Mouse (Mus musculus): ENCODE data around the gene Maml2. TPM values are rescaled to one million over a fixed set of nuclear protein-coding genes. Genes with fewer than 3 reads are reported as not detected.

Maml2 gene
- polyA plus RNA-seq, 1 experiment from 2014 or later, result 9.5 TPM

- Histone ChIP-seq H3K9ac (no peak overlapping the region), H3K36me3 (no peaks in the 10 kb centered on the region), H3K4me3 (no peak overlapping the region), H3K27ac (no peak overlapping the region), H3K27me3 (no peaks in the 10 kb centered on the region), H3K9me3 (replicated peaks) (no peaks in the 10 kb centered on the region), H3K4me2 (no peak overlapping the region), H3K4me1 (replicated peaks) (peaks cover 5% of the 10 kb centered on the region; the same call in 1 of the 2 replicates)
- ATAC-seq (replicated peaks; ENCODE audit: insufficient number of reproducible peaks, insufficient read depth, low FRiP score, low read depth), result no peak
- 90% methylated on average over 1 of the region's 1 CpGs for WGBS
Observed at GRCm38 (mm10) chr9:13624780-13625179, 327.0 kb downstream of the Maml2 start.

DNA sequence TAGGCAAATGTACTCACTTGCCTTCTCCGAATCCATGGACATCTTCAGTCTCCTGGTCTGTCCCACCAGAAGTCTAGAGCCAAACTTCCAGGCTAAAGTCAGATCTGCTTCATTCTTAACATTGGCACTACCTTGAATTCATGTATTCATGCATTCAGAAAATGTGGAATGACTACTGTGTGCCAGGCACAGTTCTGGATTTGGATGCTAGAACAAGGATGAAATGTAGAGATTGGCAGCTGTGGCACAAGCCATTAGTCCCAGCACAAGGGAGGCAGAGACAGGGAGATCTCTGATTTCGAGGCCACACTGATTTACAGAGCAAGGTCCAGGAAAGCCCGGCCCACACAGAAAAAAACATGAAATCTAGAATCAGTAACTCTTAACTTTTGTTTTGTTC is 327.5 kb downstream of the Maml2 start:
- no peak for ATAC-seq (replicated peaks; ENCODE audit: insufficient number of reproducible peaks, insufficient read depth, low FRiP score, low read depth)
- Histone ChIP-seq H3K4me3 (no peak overlapping the region), H3K27me3 (no peaks in the 10 kb centered on the region), H3K9ac (no peak overlapping the region), H3K4me1 (replicated peaks) (peaks cover 5% of the 10 kb centered on the region; the same call in 1 of the 2 replicates), H3K27ac (no peak overlapping the region), H3K36me3 (no peaks in the 10 kb centered on the region), H3K4me2 (no peak overlapping the region), H3K9me3 (replicated peaks) (no peaks in the 10 kb centered on the region)
- WGBS, result 87% methylated on average over 3 of the region's 3 CpGs

DNA sequence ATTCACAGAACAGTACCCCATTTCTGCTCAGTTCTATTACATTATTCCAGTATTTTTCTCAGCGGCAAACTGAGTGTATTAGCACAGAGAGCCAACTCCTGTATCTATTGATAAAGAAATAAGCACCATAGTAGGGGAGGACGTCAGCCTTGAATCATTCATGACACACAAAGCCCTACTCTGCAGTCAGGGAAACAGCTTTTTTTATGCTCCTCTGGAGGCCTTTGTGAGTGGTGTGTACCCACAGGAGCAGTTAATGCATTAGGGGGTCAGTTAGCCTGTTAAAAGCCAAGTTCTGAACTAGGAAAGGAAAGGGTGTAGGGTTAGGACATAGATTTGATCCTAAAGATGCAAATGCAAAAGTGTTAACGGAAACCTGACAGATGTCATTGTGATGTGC is 328.7 kb downstream of the Maml2 start:
- 73% methylated on average over 3 of the region's 3 CpGs for WGBS
- H3K36me3 ChIP-seq, result no peaks in the 10 kb centered on the region
- ATAC-seq (replicated peaks; ENCODE audit: insufficient number of reproducible peaks, insufficient read depth, low FRiP score, low read depth), result no peak

DNA sequence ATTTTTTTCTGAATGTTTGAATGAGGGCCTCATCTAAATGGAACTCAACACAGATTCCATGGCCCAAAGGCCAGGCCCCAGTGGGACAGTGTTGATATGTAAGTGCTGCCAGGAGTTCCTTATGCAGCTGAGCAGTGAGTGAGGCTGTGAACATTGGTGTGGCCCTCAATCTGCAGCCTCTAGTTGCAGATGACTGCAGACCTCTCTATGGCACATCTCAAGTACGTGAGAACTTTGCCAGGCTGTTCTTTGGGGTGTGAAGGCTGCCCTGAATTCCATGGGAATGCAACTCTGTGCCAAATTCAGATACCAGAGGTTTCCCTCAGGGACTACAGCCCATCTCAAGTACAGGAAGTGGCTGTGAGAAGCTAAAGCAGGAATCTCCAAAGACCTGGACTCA is 335.6 kb downstream of the Maml2 start:
- WGBS, result 35% methylated on average over 1 of the region's 1 CpGs
- H3K9ac ChIP-seq, result no peak overlapping the region

More for the DNA sequence above, 328.7 kb downstream of the Maml2 start:
- no peak overlapping the region for H3K27ac ChIP-seq
- peaks cover 5% of the 10 kb centered on the region; the same call in 1 of the 2 replicates for H3K4me1 ChIP-seq (replicated peaks)
- no peak overlapping the region for H3K4me2 ChIP-seq
- no peaks in the 10 kb centered on the region for H3K9me3 ChIP-seq (replicated peaks)
- H3K27me3 ChIP-seq, result no peaks in the 10 kb centered on the region
- no peak overlapping the region for H3K4me3 ChIP-seq
- no peak overlapping the region for H3K9ac ChIP-seq

DNA sequence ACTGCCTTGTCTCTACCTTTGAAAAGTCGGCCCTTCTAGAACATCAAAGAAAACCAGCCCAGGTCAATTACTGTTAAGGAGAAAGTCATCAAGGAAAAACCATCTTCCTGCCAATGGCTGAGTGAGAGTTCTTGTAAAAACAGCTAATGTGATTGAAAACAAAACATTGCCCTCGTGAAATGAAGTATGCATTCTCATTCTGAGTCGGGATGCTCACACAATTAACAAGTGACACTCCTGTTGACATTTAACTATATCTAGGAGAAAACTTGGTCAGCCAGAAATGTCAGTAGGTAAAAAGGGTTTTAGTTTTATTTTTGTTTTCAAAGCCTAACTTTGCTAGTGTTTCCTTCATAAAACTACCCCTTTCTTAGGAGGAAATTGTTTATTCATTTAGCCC is 341.9 kb downstream of the Maml2 start:
- WGBS, result 58% methylated on average over 3 of the region's 3 CpGs

More for the DNA sequence above, 335.6 kb downstream of the Maml2 start:
- ATAC-seq (replicated peaks; ENCODE audit: insufficient number of reproducible peaks, insufficient read depth, low FRiP score, low read depth), result peak; percentile 64; the same call in 1 of the 2 replicates
- H3K4me1 ChIP-seq (replicated peaks), result peaks cover 25% of the 10 kb centered on the region
- no peak overlapping the region for H3K4me3 ChIP-seq
- no peaks in the 10 kb centered on the region for H3K9me3 ChIP-seq (replicated peaks)
- peak overlapping the region; percentile 72 for H3K27ac ChIP-seq
- H3K36me3 ChIP-seq, result no peaks in the 10 kb centered on the region
- H3K27me3 ChIP-seq, result no peaks in the 10 kb centered on the region
- no peak overlapping the region for H3K4me2 ChIP-seq

DNA sequence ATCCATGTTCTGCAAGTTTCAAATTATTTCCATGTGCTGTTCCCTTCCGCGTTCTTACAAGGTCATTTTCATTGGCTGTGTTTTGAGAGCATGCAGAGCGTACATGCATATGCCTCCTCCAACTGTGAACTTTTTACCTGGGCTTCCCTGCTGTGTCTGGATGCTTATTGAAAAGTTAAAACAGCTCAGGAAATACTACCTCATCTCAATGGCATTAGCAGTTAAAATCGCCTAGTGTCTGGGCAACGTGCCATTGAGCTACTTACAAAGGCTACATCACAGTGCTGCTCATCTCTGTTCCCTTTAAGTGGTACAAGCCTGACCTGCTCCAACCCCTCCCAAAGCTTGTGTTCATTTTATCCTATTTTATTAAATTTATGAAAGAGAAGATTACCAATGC is 347.4 kb downstream of the Maml2 start:
- peak; percentile 64; the same call in 1 of the 2 replicates for ATAC-seq (replicated peaks; ENCODE audit: insufficient number of reproducible peaks, insufficient read depth, low FRiP score, low read depth)
- Histone ChIP-seq H3K4me2 (no peak overlapping the region), H3K4me1 (replicated peaks) (peaks cover 18% of the 10 kb centered on the region), H3K9me3 (replicated peaks) (no peaks in the 10 kb centered on the region), H3K4me3 (no peak overlapping the region), H3K9ac (no peak overlapping the region), H3K36me3 (no peaks in the 10 kb centered on the region), H3K27ac (peak overlapping the region; percentile 68), H3K27me3 (no peaks in the 10 kb centered on the region)
- 31% methylated on average over 5 of the region's 5 CpGs for WGBS

More for the DNA sequence above, 341.9 kb downstream of the Maml2 start:
- Histone ChIP-seq H3K9ac (no peak overlapping the region), H3K27ac (no peak overlapping the region), H3K9me3 (replicated peaks) (no peaks in the 10 kb centered on the region), H3K4me3 (no peak overlapping the region), H3K27me3 (no peaks in the 10 kb centered on the region), H3K4me2 (no peak overlapping the region), H3K4me1 (replicated peaks) (peaks cover 9% of the 10 kb centered on the region), H3K36me3 (no peaks in the 10 kb centered on the region)
- no peak for ATAC-seq (replicated peaks; ENCODE audit: insufficient number of reproducible peaks, insufficient read depth, low FRiP score, low read depth)

DNA sequence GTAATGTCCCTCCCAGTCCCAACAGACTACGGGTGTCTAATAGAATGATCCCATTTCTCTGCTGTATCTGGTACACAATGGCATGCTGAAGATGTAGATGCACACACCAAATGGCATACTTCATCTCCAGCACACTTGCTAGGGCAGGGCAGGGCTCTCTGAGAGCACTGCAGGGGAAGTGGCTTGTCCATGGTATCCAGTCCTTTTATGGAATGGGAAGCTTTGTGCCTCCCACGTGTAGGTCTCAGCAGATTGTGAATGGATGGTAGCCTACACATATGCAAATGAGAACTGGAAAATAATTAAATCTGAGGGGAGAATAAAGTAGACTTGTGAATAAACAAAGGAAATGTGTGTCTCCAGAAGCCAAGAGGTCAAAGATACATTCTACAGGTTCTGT is 353.3 kb downstream of the Maml2 start:
- Histone ChIP-seq H3K36me3 (no peaks in the 10 kb centered on the region), H3K27ac (no peak overlapping the region), H3K9me3 (replicated peaks) (no peaks in the 10 kb centered on the region), H3K27me3 (no peaks in the 10 kb centered on the region), H3K4me1 (replicated peaks) (peaks cover 5% of the 10 kb centered on the region), H3K4me3 (no peak overlapping the region), H3K4me2 (no peak overlapping the region), H3K9ac (no peak overlapping the region)
- 69% methylated on average over 2 of the region's 2 CpGs for WGBS
- no peak for ATAC-seq (replicated peaks; ENCODE audit: insufficient number of reproducible peaks, insufficient read depth, low FRiP score, low read depth)

- ATAC-seq (replicated peaks; ENCODE audit: insufficient number of reproducible peaks, insufficient read depth, low FRiP score, low read depth), result no peak
- WGBS, result 72% methylated on average over 4 of the region's 4 CpGs
- Histone ChIP-seq H3K27me3 (no peaks in the 10 kb centered on the region), H3K4me1 (replicated peaks) (peaks cover 5% of the 10 kb centered on the region), H3K27ac (no peak overlapping the region), H3K9ac (no peak overlapping the region), H3K4me2 (no peak overlapping the region), H3K36me3 (no peaks in the 10 kb centered on the region), H3K9me3 (replicated peaks) (no peaks in the 10 kb centered on the region), H3K4me3 (no peak overlapping the region)
Observed at GRCm38 (mm10) chr9:13651828-13652227, 354.1 kb downstream of the Maml2 start.

DNA sequence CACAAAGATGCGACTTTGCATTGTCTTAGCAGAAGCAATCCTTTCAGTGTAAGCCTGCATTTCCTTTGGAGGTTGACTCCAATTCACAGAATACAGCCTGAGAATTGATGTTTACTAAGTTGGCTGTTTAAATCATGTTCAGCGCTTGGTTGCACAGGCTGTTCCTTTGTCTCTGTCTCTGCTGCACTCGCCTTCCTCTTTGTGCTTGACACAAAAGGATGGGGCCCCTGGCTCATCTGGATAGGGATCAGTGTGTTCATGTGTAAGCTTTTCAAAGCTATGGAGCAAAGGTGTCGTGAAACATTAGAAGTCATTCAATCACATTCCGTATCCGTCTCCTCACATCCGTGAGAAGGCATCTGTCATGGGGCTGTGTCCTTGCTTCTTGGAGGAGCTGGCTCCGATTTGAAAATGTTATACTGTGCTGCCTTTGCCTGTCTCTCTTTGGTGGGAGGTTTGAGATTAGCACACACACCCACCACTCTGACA is 354.7 kb downstream of the Maml2 start:
- Histone ChIP-seq H3K36me3 (no peaks in the 10 kb centered on the region), H3K27me3 (no peaks in the 10 kb centered on the region), H3K9ac (no peak overlapping the region), H3K4me1 (replicated peaks) (peaks cover 5% of the 10 kb centered on the region), H3K4me3 (no peak overlapping the region), H3K4me2 (no peak overlapping the region), H3K27ac (no peak overlapping the region), H3K9me3 (replicated peaks) (no peaks in the 10 kb centered on the region)
- 71% methylated on average over 8 of the region's 8 CpGs for WGBS
- ATAC-seq (replicated peaks; ENCODE audit: insufficient number of reproducible peaks, insufficient read depth, low FRiP score, low read depth), result no peak

GRCm38 (mm10) chr9:13652917-13653316 is 355.2 kb downstream of the Maml2 start:
- no peaks in the 10 kb centered on the region for H3K36me3 ChIP-seq
- H3K9ac ChIP-seq, result no peak overlapping the region
- no peak overlapping the region for H3K27ac ChIP-seq
- no peaks in the 10 kb centered on the region for H3K9me3 ChIP-seq (replicated peaks)
- H3K4me1 ChIP-seq (replicated peaks), result peaks cover 5% of the 10 kb centered on the region
- 0 out of 2 replicates have a peak, but pooled peaks have one; percentile 43 for ATAC-seq (replicated peaks; ENCODE audit: insufficient number of reproducible peaks, insufficient read depth, low FRiP score, low read depth)
- H3K4me2 ChIP-seq, result no peak overlapping the region
- no peak overlapping the region for H3K4me3 ChIP-seq
- 32% methylated on average over 3 of the region's 3 CpGs for WGBS
- H3K27me3 ChIP-seq, result no peaks in the 10 kb centered on the region

DNA sequence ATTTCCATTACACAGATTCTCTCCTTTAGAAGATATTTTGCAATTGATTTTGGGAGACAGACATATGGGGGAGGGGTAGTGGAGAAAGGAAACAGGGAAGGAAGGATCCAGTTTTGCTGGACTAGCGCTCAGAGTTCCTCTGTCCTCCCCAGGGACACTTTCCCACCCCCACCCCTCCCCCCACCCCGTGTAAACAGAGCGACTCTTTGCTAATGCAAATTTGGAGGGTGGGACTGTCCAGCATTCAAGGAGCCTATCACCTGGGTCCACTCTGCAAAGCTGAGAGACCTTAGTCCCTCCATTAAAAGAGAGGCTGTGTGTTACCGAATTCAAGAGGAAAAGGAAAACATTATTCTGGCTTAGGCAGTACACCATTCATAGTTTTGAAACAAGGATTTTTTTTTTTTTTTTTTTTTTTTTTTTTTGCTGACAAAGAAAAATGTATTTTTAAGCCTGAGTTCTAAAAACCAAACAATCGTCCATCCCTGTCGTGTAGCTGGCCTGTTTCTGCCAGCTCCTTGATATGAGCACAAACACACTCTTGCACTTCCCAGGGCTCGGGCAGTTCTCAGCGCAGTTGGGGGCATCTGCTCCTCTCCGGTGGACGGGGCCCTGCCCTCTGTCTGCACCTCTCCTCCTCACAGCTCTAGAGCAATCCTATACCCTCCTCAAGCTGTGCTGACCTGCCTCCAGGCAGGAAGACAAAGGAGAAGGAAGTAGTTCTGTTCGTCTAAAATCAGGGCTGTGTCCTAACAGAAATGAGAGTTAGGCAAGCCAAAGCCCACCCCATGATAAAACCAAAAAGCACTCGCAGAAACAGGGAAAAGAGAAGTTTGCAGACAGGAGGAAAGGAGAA is 364.2 kb downstream of the Maml2 start:
- H3K27ac ChIP-seq, result peak overlapping the region; percentile 70
- WGBS, result 6% methylated on average over 12 of the region's 12 CpGs
- ATAC-seq (replicated peaks; ENCODE audit: insufficient number of reproducible peaks, insufficient read depth, low FRiP score, low read depth), result peak; percentile 18; the same call in 1 of the 2 replicates
- H3K4me2 ChIP-seq, result peak overlapping the region; percentile 57
- peaks cover 17% of the 10 kb centered on the region for H3K4me1 ChIP-seq (replicated peaks)
- no peaks in the 10 kb centered on the region for H3K36me3 ChIP-seq
- H3K4me3 ChIP-seq, result peak overlapping the region; percentile 18
- H3K9ac ChIP-seq, result no peak overlapping the region
- H3K27me3 ChIP-seq, result no peaks in the 10 kb centered on the region
- no peaks in the 10 kb centered on the region for H3K9me3 ChIP-seq (replicated peaks)

All from heart, embryonic 15.5 days (tissue).